Mouse (Mus musculus): ENCODE results near the gene Enox2.
"Not testable (repeated sequence)": the region's sequence is repeated elsewhere in the genome, so short reads cannot be mapped to it uniquely, and the experiment has no call there.

Enox2 gene

GRCm38 (mm10) chrX:49287700-49288563, at the start of gene Enox2:
TSS of gene Enox2 (minus strand) at chrX:49288259.
- DNase-seq (ENCODE audit: low spot score) = peak; percentile 79

GRCm38 (mm10) chrX:49309496-49309895, 21.4 kb upstream of the Enox2 start:
- DNase-seq (ENCODE audit: low spot score) = no peak

- DNase-seq (ENCODE audit: low spot score) = no peak
Observed at GRCm38 (mm10) chrX:49306659-49307058, 18.6 kb upstream of the Enox2 start.

GRCm38 (mm10) chrX:49279918-49280586, 8.0 kb downstream of the Enox2 start:
- no peak for DNase-seq (ENCODE audit: low spot score)

GRCm38 (mm10) chrX:49273487-49274042, 14.5 kb downstream of the Enox2 start:
- DNase-seq (ENCODE audit: low spot score) = no peak

- no peak for DNase-seq (ENCODE audit: low spot score)
Observed at GRCm38 (mm10) chrX:49250816-49251215, 37.2 kb downstream of the Enox2 start.

- DNase-seq (ENCODE audit: low spot score) = no peak
Observed at GRCm38 (mm10) chrX:49225792-49226426, 62.1 kb downstream of the Enox2 start.

- no peak for DNase-seq (ENCODE audit: low spot score)
Observed at GRCm38 (mm10) chrX:49216422-49216821, 71.6 kb downstream of the Enox2 start.

GRCm38 (mm10) chrX:49196386-49196785, 91.7 kb downstream of the Enox2 start:
- no peak for DNase-seq (ENCODE audit: low spot score)

- DNase-seq (ENCODE audit: low spot score) = no peak
Observed at GRCm38 (mm10) chrX:49181136-49181535, 106.9 kb downstream of the Enox2 start.

GRCm38 (mm10) chrX:49178670-49179069, 109.4 kb downstream of the Enox2 start:
- DNase-seq (ENCODE audit: low spot score) = no peak

GRCm38 (mm10) chrX:49154280-49154679, 133.8 kb downstream of the Enox2 start:
- DNase-seq (ENCODE audit: low spot score) = no peak

GRCm38 (mm10) chrX:49124774-49125429, 163.2 kb downstream of the Enox2 start:
- DNase-seq (ENCODE audit: low spot score) = no peak

GRCm38 (mm10) chrX:49116465-49116864, 171.6 kb downstream of the Enox2 start:
- no peak for DNase-seq (ENCODE audit: low spot score)

GRCm38 (mm10) chrX:49112412-49112811, 175.6 kb downstream of the Enox2 start:
- DNase-seq (ENCODE audit: low spot score) = no peak

GRCm38 (mm10) chrX:49100542-49100941, 187.5 kb downstream of the Enox2 start:
- DNase-seq (ENCODE audit: low spot score) = not testable (repeated sequence)

- DNase-seq (ENCODE audit: low spot score) = no peak
Observed at GRCm38 (mm10) chrX:49096249-49096648, 191.8 kb downstream of the Enox2 start.

GRCm38 (mm10) chrX:49075055-49075454, 213.0 kb downstream of the Enox2 start:
- DNase-seq (ENCODE audit: low spot score) = no peak

GRCm38 (mm10) chrX:49073563-49073962, 214.5 kb downstream of the Enox2 start:
- DNase-seq (ENCODE audit: low spot score) = no peak

- DNase-seq (ENCODE audit: low spot score) = no peak
Observed at GRCm38 (mm10) chrX:49045118-49045517, 242.9 kb downstream of the Enox2 start.

GRCm38 (mm10) chrX:49009746-49010145, 278.3 kb downstream of the Enox2 start:
- no peak for DNase-seq (ENCODE audit: low spot score)

- no peak for DNase-seq (ENCODE audit: low spot score)
Observed at GRCm38 (mm10) chrX:49005655-49006054, 282.4 kb downstream of the Enox2 start.

Measured in yolk sac, embryonic 10.5 days (tissue).